Mouse (Mus musculus) megakaryocyte, adult 5-6 weeks (primary cell): ENCODE results near the gene Gm20388. TPM values are rescaled to one million over a fixed set of nuclear protein-coding genes. Genes with fewer than 3 reads are reported as not detected.

Source experiments
- ATAC-seq: 2 replicates; pipeline ENCODE4 v1.8.0; 2016; ENCODE audit warnings: mild to moderate bottlenecking, inconsistent platforms; ENCODE audit not compliant: poor library complexity, severe bottlenecking
- total RNA-seq, 2 experiments: library from RNA; stranded (forward) in 1 of 2; stranded (reverse) in 1 of 2; fragments of 153-499, 151-499 nt in 1 of 2; fragments of 221-1000, 200-1000 nt in 1 of 2; gene quantifications; 2 replicates each; pipeline versions ENCODE4 v1.2.3 to v1.2.4; 2015 to 2017

Gm20388 gene
- total RNA-seq, 2 experiments from 2014 or later, result 7.6 to 15.5 TPM

DNA sequence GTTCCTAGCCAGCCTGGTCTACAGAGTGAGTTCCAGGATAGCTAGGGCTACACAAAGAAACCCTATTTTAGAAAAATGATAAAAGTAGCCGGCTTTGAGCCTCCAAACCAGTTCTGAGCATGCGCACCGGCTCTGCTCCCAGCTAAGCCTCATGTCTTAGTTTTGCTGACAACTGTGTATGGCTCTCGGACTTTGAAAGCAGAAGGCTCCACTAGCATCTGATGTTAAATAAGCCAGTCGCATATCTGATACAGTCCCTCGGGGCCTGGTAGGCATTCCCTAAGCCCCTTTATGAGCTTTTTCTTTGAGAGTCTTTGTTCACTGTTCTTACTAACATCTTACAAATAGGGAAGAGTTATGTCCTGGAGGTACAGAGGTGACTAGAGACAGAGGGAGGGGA, 1937.3 kb downstream of the Gm20388 start:
- no peak for ATAC-seq

GRCm38 (mm10) chr8:121848495-121848894, 1937.9 kb downstream of the Gm20388 start:
- ATAC-seq, result peak; percentile 58

DNA sequence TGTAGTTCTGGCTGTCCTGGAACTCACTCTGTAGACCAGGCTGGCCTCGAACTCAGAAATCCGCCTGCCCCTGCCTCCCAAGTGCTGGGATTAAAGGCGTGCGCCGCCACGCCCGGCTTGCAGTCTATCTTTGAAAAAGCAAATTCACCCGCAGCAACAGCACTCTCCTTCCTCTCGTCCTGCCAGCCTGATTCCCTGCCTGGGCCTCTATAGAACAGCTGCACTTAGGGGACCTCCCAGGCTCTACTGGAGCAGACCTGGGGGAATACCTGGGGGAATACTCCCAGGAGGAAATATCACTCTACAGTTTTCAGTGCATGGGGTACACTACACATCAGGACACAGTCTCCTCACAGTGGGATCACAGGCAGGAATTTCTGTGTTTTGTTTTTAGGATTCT, 1938.7 kb downstream of the Gm20388 start:
- no peak for ATAC-seq

DNA sequence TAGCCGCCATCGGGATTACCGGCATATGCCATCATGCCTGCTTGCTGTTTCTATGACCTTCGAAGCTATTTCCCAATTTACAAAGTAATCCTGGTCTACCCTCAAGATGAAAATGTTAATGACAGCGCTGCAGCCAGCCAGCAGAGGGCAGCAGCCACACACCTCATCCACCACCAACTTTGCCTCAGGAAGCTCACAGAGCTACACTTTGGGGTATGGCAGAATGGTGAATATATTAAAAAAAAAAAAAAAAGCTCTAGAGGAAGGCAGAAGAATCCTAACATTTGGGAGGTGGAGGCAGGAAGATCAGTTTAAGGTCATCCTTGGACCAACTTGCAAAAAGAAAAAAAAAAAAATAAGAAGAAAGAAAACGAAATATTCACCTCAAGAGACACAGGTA, 1939.4 kb downstream of the Gm20388 start:
- ATAC-seq, result peak; percentile 55

DNA sequence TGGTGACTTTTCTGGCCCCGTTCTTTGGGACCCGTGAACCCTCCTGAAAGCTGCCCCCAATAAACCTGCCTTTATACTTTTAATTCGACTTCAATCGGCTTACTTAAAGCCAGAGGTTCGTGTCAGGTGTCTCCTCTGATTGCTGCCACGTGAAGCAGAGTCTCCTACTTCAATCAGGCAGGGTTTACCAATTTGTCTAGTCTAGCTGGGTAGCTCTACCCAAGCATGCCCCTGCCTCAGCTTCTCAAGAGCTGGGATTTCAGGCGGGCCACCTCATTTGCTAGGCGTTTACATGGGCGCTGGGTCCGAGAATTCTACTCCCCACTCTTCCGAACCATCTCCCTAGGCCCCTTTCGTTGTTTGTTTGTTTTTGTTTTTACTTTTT, 1939.8 kb downstream of the Gm20388 start:
- no peak for ATAC-seq

DNA sequence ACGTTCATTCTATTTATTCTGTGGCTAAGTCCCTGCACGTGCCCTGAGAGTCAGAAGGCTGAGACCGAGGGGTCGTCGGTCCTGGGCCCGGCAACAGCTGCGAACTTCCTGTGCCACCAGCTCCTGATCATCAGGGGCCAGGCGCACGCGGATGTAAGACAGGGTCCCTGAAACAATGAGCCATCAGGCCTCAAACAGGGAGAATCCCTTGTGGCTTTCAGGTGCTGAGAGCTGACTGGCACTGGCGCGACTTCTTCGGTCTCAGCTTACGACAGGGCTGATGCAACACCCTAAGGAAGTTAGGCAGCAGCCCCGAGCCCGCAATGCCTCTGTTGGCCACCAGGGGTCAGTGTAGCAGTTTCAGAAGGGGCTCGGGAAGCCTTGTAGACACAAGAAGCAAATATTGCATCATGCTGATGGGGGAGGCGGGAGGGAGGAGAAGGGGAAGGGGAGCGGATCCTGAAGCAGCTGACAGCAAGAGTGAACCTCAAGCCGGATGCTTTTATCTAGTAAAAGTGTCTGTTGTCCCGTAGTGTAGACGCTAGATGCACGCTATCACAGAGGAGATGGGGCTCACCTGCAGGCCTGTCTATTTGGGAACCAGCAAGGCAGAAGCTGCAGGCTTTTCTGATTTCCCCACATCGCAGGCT, 1940.3 kb downstream of the Gm20388 start:
- ATAC-seq, result peak; percentile 83

DNA sequence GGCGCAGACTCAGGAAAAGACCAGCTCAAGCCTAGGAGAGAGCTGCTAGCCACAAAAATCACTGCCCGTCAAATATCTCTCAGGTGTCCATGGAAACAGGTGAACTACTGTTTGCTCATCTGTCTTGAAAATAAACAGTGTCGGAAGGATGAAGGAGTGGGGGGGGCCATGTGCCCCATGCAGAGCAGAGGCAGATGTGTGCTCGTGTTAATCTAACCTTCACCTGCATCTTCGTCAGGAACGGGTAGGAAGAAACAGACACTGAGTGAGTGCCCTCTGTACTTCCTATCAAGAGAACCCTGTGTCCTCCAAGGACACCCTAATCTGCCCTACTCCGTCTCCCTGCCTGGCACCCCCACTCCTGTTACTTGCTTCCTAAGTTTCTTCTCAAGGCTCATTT, 1941.1 kb downstream of the Gm20388 start:
- no peak for ATAC-seq

DNA sequence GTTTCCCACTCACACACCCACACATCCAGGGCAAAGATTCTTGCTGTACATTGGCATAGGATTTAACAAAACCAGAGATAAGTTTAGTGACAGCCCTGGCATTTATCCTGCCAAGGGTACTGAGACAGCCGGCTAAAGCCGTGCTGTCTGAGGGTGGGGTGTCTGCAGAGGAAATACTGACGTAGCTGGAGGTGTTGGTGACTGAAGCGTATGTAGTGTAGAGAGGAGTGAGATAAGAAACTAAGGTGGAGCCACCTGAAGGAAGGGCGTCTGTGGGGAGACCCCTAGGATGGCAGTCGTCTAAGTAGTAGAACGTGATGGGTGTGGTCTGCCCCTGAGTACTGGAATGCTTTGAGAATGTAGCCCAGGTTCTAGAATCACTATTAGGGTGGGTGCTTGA, 1941.8 kb downstream of the Gm20388 start:
- ATAC-seq, result no peak

GRCm38 (mm10) chr8:121853586-121853985, 1942.9 kb downstream of the Gm20388 start:
- no peak for ATAC-seq

GRCm38 (mm10) chr8:121856071-121856746, 1945.6 kb downstream of the Gm20388 start:
- ATAC-seq, result no peak

DNA sequence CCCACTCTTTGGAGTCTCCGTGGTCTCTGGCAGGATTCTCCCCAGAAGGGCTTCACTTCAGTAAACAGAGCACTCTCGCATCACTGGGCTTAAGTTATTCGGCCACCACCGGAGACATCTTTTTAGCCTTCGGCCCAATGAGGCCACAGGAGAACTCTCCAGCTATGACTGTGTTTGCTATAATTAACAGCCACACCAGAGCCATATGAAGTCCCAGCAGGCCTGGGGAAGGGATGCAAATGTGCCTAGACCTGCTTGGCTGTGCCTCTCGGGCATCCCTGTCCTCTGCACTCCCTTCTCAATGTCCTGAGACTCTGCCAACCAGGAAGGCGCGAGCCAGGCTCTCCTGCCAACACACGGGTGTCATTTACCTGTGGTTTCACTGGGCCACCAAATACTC, 1946.7 kb downstream of the Gm20388 start:
- ATAC-seq, result no peak

DNA sequence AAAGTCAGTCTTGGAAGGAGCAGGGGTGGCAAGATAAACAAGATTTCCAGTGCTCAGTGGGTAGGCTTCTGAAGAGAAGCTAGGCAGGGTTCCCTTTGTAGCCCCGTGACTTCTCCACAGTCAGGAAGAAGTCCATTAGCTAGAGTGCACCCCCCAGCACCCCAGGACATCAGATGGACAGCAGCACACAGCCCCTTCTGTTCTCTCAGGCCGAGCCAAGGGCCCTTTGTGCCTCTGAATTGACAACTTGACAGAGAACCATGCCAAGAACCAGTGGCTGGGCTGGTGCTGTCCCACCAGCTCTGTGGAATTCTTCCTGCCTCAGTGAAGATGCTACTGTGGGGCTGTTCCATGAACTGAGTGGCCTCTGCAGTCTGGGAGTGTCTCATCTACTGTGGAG, 1947.1 kb downstream of the Gm20388 start:
- ATAC-seq, result no peak

DNA sequence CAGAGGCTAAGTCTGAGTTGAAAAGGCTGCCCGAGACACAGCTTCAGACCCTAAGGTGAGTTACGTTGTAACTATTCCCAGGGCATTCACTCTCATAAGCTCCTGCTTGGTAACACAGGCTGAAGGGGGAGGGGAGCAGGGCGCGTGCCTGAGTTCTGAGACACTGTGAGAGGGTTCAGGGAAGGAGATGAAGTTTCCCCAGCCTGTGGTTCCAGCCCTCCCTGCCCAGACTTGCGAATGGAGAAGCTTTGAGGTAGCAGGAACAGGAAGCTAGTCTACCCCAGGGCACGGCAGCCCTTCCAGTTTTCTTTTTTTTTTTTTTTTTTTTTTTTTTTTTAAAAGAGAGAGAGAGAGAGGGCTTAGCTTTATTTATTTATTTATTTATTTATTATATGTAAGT, 1950.6 kb downstream of the Gm20388 start:
- peak; percentile 97 for ATAC-seq

DNA sequence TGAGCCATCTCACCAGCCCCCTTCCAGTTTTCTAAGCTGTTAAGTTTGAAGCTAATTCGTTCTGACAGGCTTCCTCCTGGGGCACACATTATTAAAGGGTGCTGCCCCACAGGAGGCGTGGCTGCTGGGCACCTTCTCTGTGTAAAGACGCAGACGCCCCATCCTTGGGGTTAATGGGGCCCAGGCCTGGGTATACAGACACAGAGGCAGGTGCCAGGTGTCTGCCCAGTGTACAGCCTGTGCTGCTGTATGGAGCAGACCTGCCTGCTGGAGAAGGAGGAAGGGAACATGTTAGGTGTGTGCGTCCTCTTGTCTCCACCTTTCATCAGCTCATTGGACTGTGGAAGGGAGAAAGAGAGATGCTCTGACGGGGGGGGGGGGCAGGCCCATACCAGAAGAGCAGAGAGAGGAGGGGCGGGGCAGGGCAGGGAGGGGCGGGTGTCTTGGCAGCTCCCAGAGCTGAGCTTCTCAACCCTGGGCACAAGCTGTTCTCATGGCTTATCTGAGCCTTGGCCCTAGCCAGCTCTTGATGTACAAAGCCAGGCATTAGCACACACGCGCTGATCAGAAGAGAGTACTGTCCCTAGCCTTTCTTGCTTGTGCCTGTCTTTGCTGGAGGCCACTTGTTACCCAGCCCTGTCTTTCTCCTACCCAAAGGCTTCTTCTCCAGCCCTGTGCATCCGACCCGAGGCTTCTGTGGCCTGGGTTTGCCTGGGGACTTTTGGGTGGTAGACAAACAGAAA, 1951.3 kb downstream of the Gm20388 start:
- no peak for ATAC-seq

GRCm38 (mm10) chr8:121865356-121865755, 1954.7 kb downstream of the Gm20388 start:
- no peak for ATAC-seq

- ATAC-seq, result no peak
These were observed 1957.6 kb downstream of the Gm20388 start for GRCm38 (mm10) chr8:121868196-121868595.

- no peak for ATAC-seq
These were observed 1958.3 kb downstream of the Gm20388 start for GRCm38 (mm10) chr8:121868896-121869295.

GRCm38 (mm10) chr8:121870190-121870589, 1959.5 kb downstream of the Gm20388 start:
- no peak for ATAC-seq

- ATAC-seq, result no peak
These were observed 1961.3 kb downstream of the Gm20388 start for GRCm38 (mm10) chr8:121871833-121872440.

DNA sequence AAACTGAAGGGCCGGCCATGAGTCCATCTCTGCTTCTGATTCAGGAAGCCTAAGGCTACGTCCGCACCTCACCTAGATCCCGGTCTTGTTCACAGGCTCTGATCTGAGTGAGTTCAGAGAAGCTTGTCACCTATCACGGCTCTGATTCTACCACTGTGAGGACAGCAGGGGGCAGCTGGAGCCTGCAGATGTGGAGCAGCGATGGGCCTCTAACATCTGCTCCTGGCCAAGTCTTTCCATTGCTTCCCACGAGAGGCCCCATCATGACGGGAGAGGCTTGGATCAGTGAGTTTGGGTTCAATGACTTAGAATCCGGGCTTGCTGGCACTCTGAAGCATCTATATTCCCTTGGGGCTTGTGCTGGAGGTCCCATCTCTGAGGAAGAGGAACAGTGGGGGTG, 1963.4 kb downstream of the Gm20388 start:
- no peak; the same call in 1 of the 2 replicates for ATAC-seq

- no peak for ATAC-seq
These were observed 1964.4 kb downstream of the Gm20388 start for GRCm38 (mm10) chr8:121875045-121875444.

- no peak for ATAC-seq
These were observed 1964.9 kb downstream of the Gm20388 start for GRCm38 (mm10) chr8:121875517-121875916.
